Mouse (Mus musculus) heart, postnatal 0 days (tissue): ENCODE data around the gene Mknk1. TPM values are rescaled to one million over a fixed set of nuclear protein-coding genes. Genes with fewer than 3 reads are reported as not detected.

Experiments used
- ATAC-seq: fragments of 200-750 bp; cut with Nextera tagmentation; 2 replicates; pipeline ENCODE4 v1.8.0; 2017; ENCODE audit warnings: low read depth, moderate number of reproducible peaks, moderate library complexity; ENCODE audit not compliant: insufficient read depth
- DNase-seq: peaks from one replicate; pipeline ENCODE4 v3.0.0-alpha.2; 2016; ENCODE audit warnings: low spot score
- H3K27ac ChIP-seq: fragments of 300-500 bp; sonication (generic); 2 replicates; pipeline ENCODE4 v1.5.1; 2014; ENCODE audit warnings: low read depth, mild to moderate bottlenecking
- H3K27me3 ChIP-seq: fragments of 300-500 bp; sonication (generic); 2 replicates; pipeline ENCODE4 v1.6.1; 2014; ENCODE audit warnings: low read length, mixed read lengths; ENCODE audit not compliant: control insufficient read depth, insufficient read depth
- H3K36me3 ChIP-seq: fragments of 300-500 bp; sonication (generic); replicated peaks from 2 replicates; pipeline ENCODE4 v1.6.1; 2014; ENCODE audit warnings: low read length, mixed read lengths; ENCODE audit not compliant: control insufficient read depth, insufficient read depth
- H3K4me1 ChIP-seq: fragments of 300-500 bp; sonication (generic); 2 replicates; pipeline ENCODE4 v1.6.1; 2014; ENCODE audit warnings: antibody characterized with exemption; ENCODE audit not compliant: control insufficient read depth, insufficient read depth
- H3K4me2 ChIP-seq: fragments of 300-500 bp; sonication (generic); 2 replicates; pipeline ENCODE4 v1.6.1; 2014; ENCODE audit warnings: low read depth, mild to moderate bottlenecking, low read length, moderate library complexity
- H3K4me3 ChIP-seq: fragments of 300-500 bp; sonication (generic); 2 replicates; pipeline ENCODE4 v1.5.1; 2014; ENCODE audit warnings: low read depth, low read length
- H3K9ac ChIP-seq: fragments of 300-500 bp; sonication (generic); replicated peaks from 2 replicates; pipeline ENCODE4 v1.6.1; 2014; ENCODE audit warnings: low read depth, low read length, mixed read lengths
- H3K9me3 ChIP-seq: fragments of 300-500 bp; sonication (generic); replicated peaks from 2 replicates; pipeline ENCODE4 v1.6.1; 2016; ENCODE audit warnings: low read length; ENCODE audit not compliant: control insufficient read depth
- CTCF ChIP-seq: IDR thresholded peaks from 2 replicates; pipeline ENCODE4 v1.5.1; 2016; ENCODE audit warnings: antibody characterized with exemption, control low read depth, low read depth
- EP300 ChIP-seq: IDR thresholded peaks from 2 replicates; pipeline ENCODE4 v1.6.1; 2016; ENCODE audit warnings: antibody characterized with exemption, low read depth
- WGBS: fragments of 180-500 bp; shearing (Covaris S2); extraction: QIAGEN DNeasy Blood & Tissue Kit; methylation state at CpG from one replicate; pipeline ENCODE4 v1.1.7; 2014; 5-methylcytosine and 5-hydroxymethylcytosine counted together
- polyA plus RNA-seq: library from polyadenylated mRNA; unstranded; fragments of >200 nt; fragmentation: Nextera tagmentation; extraction: Ambion mirVana; gene quantifications from 2 replicates; pipeline ENCODE4 v1.2.1, GENCODE M21; 2015
- total RNA-seq: library from RNA; depleted of rRNA; stranded (reverse); fragments of >200 nt; gene quantifications from 2 replicates; pipeline ENCODE4 v1.2.3, GENCODE M21; 2014; ENCODE audit warnings: low replicate concordance

The Mknk1 gene
- total and polyA plus RNA-seq, 2 experiments from 2014 or later, result 15.4 to 15.5 TPM

- no peak overlapping the region for H3K9ac ChIP-seq
Measured at GRCm38 (mm10) chr4:115882195-115882594, 43.2 kb downstream of the Mknk1 start.

GRCm38 (mm10) chr4:115884022-115884421 lies 45.0 kb downstream of the Mknk1 start, which contains the start of gene Kncn:
TSS of gene Kncn (plus strand) at chr4:115884400.
- 69% methylated on average over 6 of the region's 6 CpGs for WGBS
- H3K27me3 ChIP-seq, result peaks cover 7% of the 10 kb centered on the region; the same call in 1 of the 2 replicates

More at GRCm38 (mm10) chr4:115882195-115882594, 43.2 kb downstream of the Mknk1 start:
- no peak overlapping the region for H3K4me2 ChIP-seq
- H3K4me3 ChIP-seq, result no peak overlapping the region
- H3K36me3 ChIP-seq, result no peaks in the 10 kb centered on the region
- H3K4me1 ChIP-seq, result no peaks in the 10 kb centered on the region
- H3K27ac ChIP-seq, result no peak overlapping the region
- no peak for TF ChIP-seq CTCF
- TF ChIP-seq EP300, result no peak
- ATAC-seq (no peak), DNase-seq (no peak)
- H3K9me3 ChIP-seq, result no peaks in the 10 kb centered on the region
- 45% methylated on average over 4 of the region's 4 CpGs for WGBS
- no peaks in the 10 kb centered on the region for H3K27me3 ChIP-seq

GRCm38 (mm10) chr4:115885846-115886245 lies 46.8 kb downstream of the Mknk1 start:
- Histone ChIP-seq H3K27me3 (peaks cover 25% of the 10 kb centered on the region), H3K36me3 (no peaks in the 10 kb centered on the region), H3K9me3 (no peaks in the 10 kb centered on the region), H3K4me1 (0 out of 2 replicates have a peak, but pooled peaks cover 4% of the 10 kb centered on the region), H3K4me3 (no peak overlapping the region), H3K27ac (no peak overlapping the region), H3K9ac (no peak overlapping the region), H3K4me2 (no peak overlapping the region)
- DNase-seq, result no peak
- no peak for ATAC-seq
- TF ChIP-seq CTCF (no peak), EP300 (no peak)
- 64% methylated on average over 3 of the region's 3 CpGs for WGBS

More at GRCm38 (mm10) chr4:115884022-115884421, 45.0 kb downstream of the Mknk1 start, which contains the start of gene Kncn:
- Histone ChIP-seq H3K36me3 (no peaks in the 10 kb centered on the region), H3K4me3 (no peak within 1 kb of the TSS), H3K4me1 (no peaks in the 10 kb centered on the region), H3K9me3 (no peaks in the 10 kb centered on the region), H3K27ac (no peak within 1 kb of the TSS), H3K4me2 (no peak within 1 kb of the TSS), H3K9ac (no peak within 1 kb of the TSS)
- TF ChIP-seq EP300 (no peak), CTCF (no peak)
- ATAC-seq (no peak), DNase-seq (no peak)

- H3K27ac ChIP-seq, result no peak overlapping the region
- no peaks in the 10 kb centered on the region for H3K9me3 ChIP-seq
- peaks cover 35% of the 10 kb centered on the region for H3K27me3 ChIP-seq
- no peaks in the 10 kb centered on the region for H3K36me3 ChIP-seq
- TF ChIP-seq CTCF, result no peak
- no peak for TF ChIP-seq EP300
- no peak overlapping the region for H3K9ac ChIP-seq
- DNase-seq (no peak), ATAC-seq (no peak)
- H3K4me1 ChIP-seq, result 0 out of 2 replicates have a peak, but pooled peaks cover 4% of the 10 kb centered on the region
- WGBS, result 25% methylated on average over 1 of the region's 1 CpGs
- no peak overlapping the region for H3K4me2 ChIP-seq
- H3K4me3 ChIP-seq, result no peak overlapping the region
Measured at GRCm38 (mm10) chr4:115886875-115887274, 47.9 kb downstream of the Mknk1 start.

GRCm38 (mm10) chr4:115890066-115890465 lies 51.1 kb downstream of the Mknk1 start:
- H3K27ac ChIP-seq, result no peak overlapping the region
- DNase-seq (no peak), ATAC-seq (no peak)
- H3K9me3 ChIP-seq, result no peaks in the 10 kb centered on the region
- TF ChIP-seq EP300, result no peak
- TF ChIP-seq CTCF, result no peak
- no peak overlapping the region for H3K9ac ChIP-seq
- H3K27me3 ChIP-seq, result peaks cover 40% of the 10 kb centered on the region
- H3K4me3 ChIP-seq, result peak overlapping the region; percentile 25
- 0 out of 2 replicates have a peak, but pooled peaks cover 4% of the 10 kb centered on the region for H3K4me1 ChIP-seq
- H3K36me3 ChIP-seq, result no peaks in the 10 kb centered on the region
- H3K4me2 ChIP-seq, result peak overlapping the region; percentile 51
- WGBS, result 14% methylated on average over 6 of the region's 6 CpGs

- DNase-seq, result no peak
- H3K27ac ChIP-seq, result no peak within 1 kb of the TSS
- no peak within 1 kb of the TSS for H3K9ac ChIP-seq
- H3K9me3 ChIP-seq, result no peaks in the 10 kb centered on the region
- WGBS, result 1% methylated on average over 31 of the region's 31 CpGs
- 0 out of 2 replicates have a peak, but pooled peaks cover 4% of the 10 kb centered on the region for H3K4me1 ChIP-seq
- no peak for ATAC-seq
- H3K27me3 ChIP-seq, result peaks cover 42% of the 10 kb centered on the region
- H3K4me3 ChIP-seq, result peak within 1 kb of the TSS; percentile 25
- no peaks in the 10 kb centered on the region for H3K36me3 ChIP-seq
- TF ChIP-seq CTCF, result no peak
- no peak for TF ChIP-seq EP300
- H3K4me2 ChIP-seq, result peak within 1 kb of the TSS; percentile 51
Measured at GRCm38 (mm10) chr4:115890553-115890952, 51.6 kb downstream of the Mknk1 start, which contains the start of gene 6430628N08Rik. TSS of gene 6430628N08Rik (plus strand) at chr4:115890665.
